Mouse (Mus musculus) embryonic facial prominence, embryonic 11.5 days (tissue): Measurements from ENCODE around the gene Hoxb1. TPM values are rescaled to one million over a fixed set of nuclear protein-coding genes. Genes with fewer than 3 reads are reported as not detected.
A peak's percentile ranks its signal among the peaks of the same experiment; 100 is the strongest.

Experiments used
- ATAC-seq: fragments of 200-750 bp; cut with Nextera tagmentation; replicated peaks from 2 replicates; pipeline ENCODE4 v1.8.0; 2017; ENCODE audit warnings: low read depth; ENCODE audit not compliant: insufficient number of reproducible peaks, low FRiP score, low TSS enrichment
- DNase-seq: peaks from one replicate; pipeline ENCODE4 v3.0.0-alpha.2; 2015; ENCODE audit warnings: low spot score
- H3K27ac ChIP-seq: fragments of 300-500 bp; sonication (generic); replicated peaks from 2 replicates; pipeline ENCODE4 v1.5.1; 2014; ENCODE audit warnings: mild to moderate bottlenecking, low read depth, low read length, control low read depth
- H3K27me3 ChIP-seq: fragments of 300-500 bp; sonication (generic); 2 replicates; pipeline ENCODE4 v1.6.1; 2014; ENCODE audit warnings: mild to moderate bottlenecking, low read length, moderate library complexity, mixed read lengths; ENCODE audit not compliant: control insufficient read depth, insufficient read depth
- H3K36me3 ChIP-seq: fragments of 300-500 bp; sonication (generic); replicated peaks from 2 replicates; pipeline ENCODE4 v1.6.1; 2014; ENCODE audit warnings: low read depth, mild to moderate bottlenecking, low read length, moderate library complexity, mixed read lengths; ENCODE audit not compliant: control insufficient read depth, insufficient read depth
- H3K4me1 ChIP-seq: fragments of 300-500 bp; sonication (generic); 2 replicates; pipeline ENCODE4 v1.6.1; 2014; ENCODE audit warnings: low read length, mixed read lengths; ENCODE audit not compliant: control insufficient read depth, insufficient read depth
- H3K4me2 ChIP-seq: fragments of 300-500 bp; sonication (generic); 2 replicates; pipeline ENCODE4 v1.6.1; 2014; ENCODE audit warnings: low read depth, mild to moderate bottlenecking, control low read depth, low read length, moderate library complexity
- H3K4me3 ChIP-seq: fragments of 300-500 bp; sonication (generic); 2 replicates; pipeline ENCODE4 v1.5.1; 2014; ENCODE audit warnings: low read depth, low read length, control low read depth
- H3K9ac ChIP-seq: fragments of 300-500 bp; sonication (generic); replicated peaks from 2 replicates; pipeline ENCODE4 v1.6.1; 2014; ENCODE audit warnings: mild to moderate bottlenecking, control low read depth, low read length
- H3K9me3 ChIP-seq: fragments of 300-500 bp; sonication (generic); replicated peaks from 2 replicates; pipeline ENCODE4 v1.6.1; 2016; ENCODE audit warnings: mild to moderate bottlenecking, low read length, inconsistent platforms, mixed read lengths; ENCODE audit not compliant: control insufficient read depth
- WGBS: fragments of 180-500 bp; shearing (Covaris S2); extraction: QIAGEN DNeasy Blood & Tissue Kit; methylation state at CpG from one replicate; pipeline ENCODE4 v1.1.7; 2014; 5-methylcytosine and 5-hydroxymethylcytosine counted together
- polyA plus RNA-seq: library from polyadenylated mRNA; unstranded; fragments of >200 nt; fragmentation: Nextera tagmentation; extraction: Ambion mirVana; gene quantifications from 2 replicates; pipeline ENCODE4 v1.2.1, GENCODE M21; 2014

Hoxb1 gene
- polyA plus RNA-seq, 1 experiment from 2014 or later, result 0.97 TPM

- no peaks in the 10 kb centered on the region for H3K4me1 ChIP-seq
- ATAC-seq (no peak), DNase-seq (no peak)
- no peak overlapping the region for H3K9ac ChIP-seq
- no peak overlapping the region for H3K4me3 ChIP-seq
- H3K4me2 ChIP-seq, result no peak overlapping the region
- no peaks in the 10 kb centered on the region for H3K36me3 ChIP-seq
- no peaks in the 10 kb centered on the region for H3K9me3 ChIP-seq
- H3K27ac ChIP-seq, result no peak overlapping the region
- under 1% methylated on average over 7 of the region's 7 CpGs for WGBS
- peaks cover 93% of the 10 kb centered on the region for H3K27me3 ChIP-seq
Observed at GRCm38 (mm10) chr11:96327122-96327521, 38.4 kb upstream of the Hoxb1 start.

GRCm38 (mm10) chr11:96327750-96328149, 37.8 kb upstream of the Hoxb1 start:
- Histone ChIP-seq H3K4me2 (no peak overlapping the region), H3K36me3 (no peaks in the 10 kb centered on the region), H3K9ac (no peak overlapping the region), H3K4me1 (no peaks in the 10 kb centered on the region), H3K4me3 (no peak overlapping the region), H3K9me3 (no peaks in the 10 kb centered on the region), H3K27me3 (peaks cover 93% of the 10 kb centered on the region), H3K27ac (no peak overlapping the region)
- WGBS, result 5% methylated on average over 5 of the region's 5 CpGs
- DNase-seq (no peak), ATAC-seq (no peak)

GRCm38 (mm10) chr11:96328605-96329004, 36.9 kb upstream of the Hoxb1 start:
- no peak for DNase-seq
- no peak overlapping the region for H3K27ac ChIP-seq
- no peaks in the 10 kb centered on the region; the same call in 1 of the 2 replicates for H3K4me1 ChIP-seq
- H3K27me3 ChIP-seq, result peaks cover 96% of the 10 kb centered on the region
- no peak overlapping the region for H3K9ac ChIP-seq
- ATAC-seq, result no peak
- H3K4me3 ChIP-seq, result no peak overlapping the region
- 6% methylated on average over 8 of the region's 8 CpGs for WGBS
- H3K4me2 ChIP-seq, result no peak overlapping the region
- H3K9me3 ChIP-seq, result no peaks in the 10 kb centered on the region
- H3K36me3 ChIP-seq, result no peaks in the 10 kb centered on the region

DNA sequence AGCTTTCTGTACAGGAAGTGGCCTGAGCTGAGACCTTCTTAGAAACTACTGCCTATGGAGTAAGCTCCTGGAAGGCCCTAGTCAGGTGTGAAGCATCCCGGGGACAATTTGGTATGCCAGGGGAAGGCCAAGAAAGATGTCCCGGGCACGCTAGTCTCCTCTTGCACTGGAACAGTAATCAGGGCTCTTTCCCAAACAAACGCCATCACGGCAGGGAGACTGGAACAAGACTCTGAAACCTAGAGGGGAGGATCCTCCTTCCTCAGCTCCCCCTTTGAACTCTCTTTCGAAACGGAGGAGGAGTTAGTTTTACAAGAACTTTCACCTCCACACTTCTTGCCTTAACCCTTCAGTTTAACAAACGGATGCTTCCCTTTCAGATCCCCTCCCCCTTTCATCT, 33.4 kb upstream of the Hoxb1 start:
- H3K9ac ChIP-seq, result no peak overlapping the region
- H3K4me2 ChIP-seq, result no peak overlapping the region

DNA sequence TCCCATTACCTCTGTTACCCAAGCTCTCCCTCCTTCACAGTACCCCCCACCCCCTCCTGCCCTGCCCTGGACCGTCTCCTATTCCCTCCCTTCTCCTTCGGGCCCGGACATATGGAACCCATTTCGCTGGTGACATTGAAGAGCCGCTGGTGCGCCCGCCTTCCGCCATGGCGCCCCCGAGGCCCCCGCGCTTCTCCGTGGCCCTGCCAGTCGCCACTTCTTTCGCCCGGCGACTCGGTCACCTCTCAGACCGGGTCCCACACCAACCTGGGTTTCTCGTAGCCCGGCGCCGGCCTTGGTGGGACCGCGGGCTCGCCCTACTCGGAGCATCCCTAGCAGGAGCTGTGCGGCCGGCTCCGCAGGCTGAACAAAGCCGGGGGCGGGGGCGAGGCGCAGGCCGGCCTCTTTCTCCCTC, 32.9 kb upstream of the Hoxb1 start:
- Histone ChIP-seq H3K27me3 (peaks cover 99% of the 10 kb centered on the region), H3K4me1 (no peaks in the 10 kb centered on the region; the same call in 1 of the 2 replicates), H3K4me3 (peak overlapping the region; percentile 28), H3K9ac (peak overlapping the region; percentile 43), H3K27ac (no peak overlapping the region), H3K4me2 (peak overlapping the region; percentile 48), H3K9me3 (no peaks in the 10 kb centered on the region), H3K36me3 (no peaks in the 10 kb centered on the region)
- ATAC-seq (0 out of 2 replicates have a peak, but pooled peaks have one; percentile 29), DNase-seq (peak; percentile 56)
- under 1% methylated on average over 35 of the region's 35 CpGs for WGBS

More for the DNA sequence above, 33.4 kb upstream of the Hoxb1 start:
- peaks cover 99% of the 10 kb centered on the region for H3K27me3 ChIP-seq
- DNase-seq (no peak), ATAC-seq (no peak)
- no peaks in the 10 kb centered on the region for H3K9me3 ChIP-seq
- no peak overlapping the region; the same call in 1 of the 2 replicates for H3K4me3 ChIP-seq
- no peaks in the 10 kb centered on the region; the same call in 1 of the 2 replicates for H3K4me1 ChIP-seq
- H3K36me3 ChIP-seq, result no peaks in the 10 kb centered on the region
- under 1% methylated on average over 8 of the region's 8 CpGs for WGBS
- H3K27ac ChIP-seq, result no peak overlapping the region

- H3K4me3 ChIP-seq, result peak overlapping the region; percentile 28
- no peaks in the 10 kb centered on the region for H3K9me3 ChIP-seq
- no peak for DNase-seq
- peak overlapping the region; percentile 48 for H3K4me2 ChIP-seq
- H3K27ac ChIP-seq, result 0 out of 2 replicates have a peak overlapping the region, but pooled peaks have one; percentile 28
- peak overlapping the region; percentile 43; the same call in 1 of the 2 replicates for H3K9ac ChIP-seq
- ATAC-seq, result no peak
- H3K4me1 ChIP-seq, result no peaks in the 10 kb centered on the region; the same call in 1 of the 2 replicates
- H3K27me3 ChIP-seq, result peaks cover 99% of the 10 kb centered on the region
- WGBS, result 1% methylated on average over 17 of the region's 17 CpGs
- no peaks in the 10 kb centered on the region for H3K36me3 ChIP-seq
Observed at GRCm38 (mm10) chr11:96333241-96334001, 32.1 kb upstream of the Hoxb1 start.

DNA sequence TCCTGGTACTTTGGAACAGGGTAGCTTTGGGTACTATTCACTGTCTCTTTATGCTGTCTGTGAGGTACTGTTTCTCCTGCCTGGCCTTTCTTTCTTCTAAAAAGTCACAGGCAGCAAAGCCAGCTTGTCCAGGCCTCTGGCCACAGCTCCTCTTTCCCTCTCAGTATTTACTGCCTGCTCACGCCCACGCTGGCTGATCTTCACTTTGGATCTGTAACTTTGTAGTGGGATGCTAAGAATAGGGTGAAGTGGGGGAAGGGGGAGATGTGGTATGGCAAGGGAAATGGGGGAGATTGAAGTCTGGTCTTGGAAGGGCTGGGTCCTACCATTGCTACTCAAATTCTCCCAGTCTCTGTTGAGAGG, 31.6 kb upstream of the Hoxb1 start:
- peaks cover 98% of the 10 kb centered on the region for H3K27me3 ChIP-seq
- no peaks in the 10 kb centered on the region for H3K9me3 ChIP-seq
- H3K4me1 ChIP-seq, result no peaks in the 10 kb centered on the region; the same call in 1 of the 2 replicates
- DNase-seq, result no peak
- no peak overlapping the region for H3K27ac ChIP-seq
- no peaks in the 10 kb centered on the region for H3K36me3 ChIP-seq
- WGBS, result 9% methylated on average over 2 of the region's 2 CpGs
- ATAC-seq, result no peak
- H3K4me3 ChIP-seq, result no peak overlapping the region
- no peak overlapping the region for H3K4me2 ChIP-seq
- H3K9ac ChIP-seq, result 0 out of 2 replicates have a peak overlapping the region, but pooled peaks have one; percentile 1

DNA sequence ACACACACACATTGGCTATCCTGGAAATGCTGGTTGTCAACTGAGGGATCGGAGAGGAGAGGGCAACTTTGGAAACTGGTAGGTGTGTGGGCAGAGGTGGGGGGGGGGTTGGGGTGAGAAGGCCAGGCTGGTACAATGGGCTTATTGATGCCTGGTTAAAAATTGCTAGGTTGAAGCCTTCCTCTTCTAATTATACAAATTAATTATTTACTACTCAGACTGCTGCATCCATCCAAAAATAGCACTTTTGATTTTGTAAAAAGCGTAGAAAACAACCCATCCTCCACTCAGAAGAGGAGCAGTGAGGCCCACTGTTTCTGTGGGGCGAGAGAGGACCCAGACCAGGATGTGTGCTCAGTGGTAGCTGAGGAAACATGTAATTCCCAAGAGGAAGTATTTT, 30.6 kb upstream of the Hoxb1 start:
- H3K9me3 ChIP-seq, result no peaks in the 10 kb centered on the region
- no peak overlapping the region for H3K9ac ChIP-seq
- DNase-seq (no peak), ATAC-seq (no peak)
- no peak overlapping the region for H3K27ac ChIP-seq
- no peaks in the 10 kb centered on the region; the same call in 1 of the 2 replicates for H3K4me1 ChIP-seq
- no peaks in the 10 kb centered on the region for H3K36me3 ChIP-seq
- no peak overlapping the region for H3K4me2 ChIP-seq
- H3K27me3 ChIP-seq, result peaks cover 98% of the 10 kb centered on the region
- H3K4me3 ChIP-seq, result no peak overlapping the region
- WGBS, result 11% methylated on average over 3 of the region's 3 CpGs
